Mouse (Mus musculus): ENCODE data around the gene Gys1. TPM values are rescaled to one million over a fixed set of nuclear protein-coding genes. Genes with fewer than 3 reads are reported as not detected.
A peak's percentile ranks its signal among the peaks of the same experiment; 100 is the strongest.
"Not testable (repeated sequence)": the region's sequence is repeated elsewhere in the genome, so short reads cannot be mapped to it uniquely, and the experiment has no call there.

Gys1 gene
- 100 to 1,000 TPM; 106 to 122 (median 112) TPM for total RNA-seq (2022)

DNA sequence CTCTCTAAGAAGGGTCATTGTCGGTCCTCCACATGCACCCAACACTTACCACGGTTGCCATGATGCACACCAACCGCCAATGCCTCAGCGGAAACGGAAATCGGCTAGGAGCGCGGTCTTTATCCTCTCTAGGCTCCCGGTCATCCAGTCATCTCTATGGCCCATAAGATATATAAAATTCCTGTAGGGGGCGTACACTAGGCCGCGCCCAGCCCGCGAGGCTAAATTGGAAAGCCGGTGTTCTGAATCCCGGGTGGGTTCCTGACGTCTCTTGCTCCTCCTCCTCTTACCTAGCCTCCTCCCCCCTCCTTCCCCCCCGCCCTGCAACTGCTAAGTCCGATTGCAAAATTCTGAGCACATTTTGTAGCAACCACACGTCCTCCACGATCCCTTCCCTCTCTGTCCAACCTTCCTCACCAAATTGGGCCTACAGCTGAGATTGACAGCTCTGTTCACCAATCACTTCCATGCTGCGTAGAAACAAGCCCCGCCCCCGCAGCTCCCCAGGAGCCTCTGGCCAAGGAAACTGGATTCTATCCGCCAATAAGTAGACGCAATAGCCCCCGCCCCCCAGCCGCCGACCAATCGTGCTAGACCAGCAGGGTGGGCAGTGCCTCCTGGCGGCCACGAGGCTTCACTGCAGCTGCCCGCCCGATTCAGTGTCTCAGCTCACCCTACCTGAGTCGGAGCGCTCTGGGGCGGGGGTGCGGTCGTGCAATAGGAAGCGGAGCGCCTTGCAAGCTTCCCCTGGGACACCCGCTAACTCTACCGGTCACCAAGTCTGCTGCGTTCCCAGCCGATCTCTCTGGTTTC, at the start of gene Gys1:
Gene Gys1 (plus strand): TSS at position 642 of the 813 bp plus-strand sequence.
- peak; percentile 100 for DNase-seq (ENCODE audit: low spot score)

DNA sequence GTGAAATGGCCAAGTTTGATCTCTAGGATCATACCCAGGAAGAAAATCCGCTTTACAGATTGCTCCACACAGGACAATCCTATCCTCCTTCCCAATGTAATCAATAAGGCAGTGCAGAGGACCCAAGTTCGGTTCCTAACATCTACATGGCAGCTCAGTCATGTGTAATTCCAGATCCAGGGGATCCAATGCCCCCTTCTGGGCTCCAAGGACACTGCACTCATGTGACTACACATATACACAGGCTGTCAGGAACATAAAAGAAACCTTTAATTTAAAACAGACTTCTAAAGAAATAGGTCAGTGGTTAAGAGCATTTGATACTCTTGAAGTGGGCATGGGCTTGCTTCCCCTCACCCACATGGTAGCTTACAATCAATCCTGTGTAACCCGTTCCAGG, 48.6 kb upstream of the Gys1 start:
- no peak for DNase-seq (ENCODE audit: low spot score)

DNA sequence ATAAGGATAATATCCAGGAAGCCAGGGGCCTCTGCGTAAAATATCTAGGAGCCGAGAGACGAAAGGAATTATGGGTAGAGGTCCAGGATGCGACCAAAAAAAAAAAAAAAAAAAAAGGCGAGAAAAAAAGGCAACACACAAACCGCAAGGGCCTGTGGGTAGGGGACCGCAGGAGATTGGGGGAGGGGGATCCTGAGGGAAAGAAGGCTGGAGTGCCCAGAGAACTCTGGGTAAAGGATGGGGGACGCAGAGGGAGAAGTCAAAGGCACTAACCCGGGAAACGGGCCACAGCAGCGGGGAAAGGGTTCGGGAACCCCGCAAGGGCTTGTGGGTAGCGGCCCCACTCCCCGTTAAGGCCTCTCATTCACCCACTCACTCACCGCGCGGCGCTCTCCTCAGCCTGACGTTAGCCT, 39.5 kb upstream of the Gys1 start:
- no peak for DNase-seq (ENCODE audit: low spot score)

DNA sequence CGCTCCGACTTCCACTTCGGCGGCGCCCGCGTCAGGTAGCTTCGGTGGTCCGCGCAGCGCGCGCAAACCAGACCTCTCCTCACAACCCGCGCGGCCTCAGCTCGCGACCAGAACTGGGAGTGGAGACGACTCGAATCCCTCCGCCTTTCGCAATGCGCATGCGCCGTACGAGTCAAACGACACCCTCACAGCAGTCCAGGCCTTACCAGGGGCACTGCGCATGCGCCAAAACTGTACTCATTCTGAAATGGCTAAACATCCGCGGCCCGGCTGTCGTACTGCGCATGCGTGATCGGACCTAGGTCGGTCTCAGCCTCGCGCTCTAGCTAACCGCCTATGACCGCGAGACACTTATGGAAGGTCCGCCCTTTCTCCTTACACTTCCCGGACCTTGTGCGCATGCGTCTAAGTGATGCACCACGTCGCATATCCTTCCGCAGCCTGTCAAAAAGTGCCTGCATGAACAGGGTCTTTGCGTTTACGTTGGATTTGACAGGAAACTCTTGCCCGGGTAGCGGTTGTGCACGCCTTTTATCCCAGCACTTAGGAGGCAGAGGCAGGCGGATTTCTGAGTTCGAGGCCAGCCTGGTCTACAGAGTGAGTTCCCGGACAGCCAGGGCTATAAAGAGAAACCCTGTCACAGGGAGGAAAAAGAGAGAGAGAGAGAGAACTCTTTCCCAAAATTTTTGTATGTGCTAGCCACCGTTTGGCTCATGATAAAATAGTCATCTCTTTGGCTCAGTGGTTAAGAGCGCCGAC, 38.9 kb upstream of the Gys1 start, which contains the start of gene Snrnp70:
Gene Snrnp70 (minus strand): TSS at position 165 of the 759 bp plus-strand sequence.
- DNase-seq (ENCODE audit: low spot score): peak; percentile 100

DNA sequence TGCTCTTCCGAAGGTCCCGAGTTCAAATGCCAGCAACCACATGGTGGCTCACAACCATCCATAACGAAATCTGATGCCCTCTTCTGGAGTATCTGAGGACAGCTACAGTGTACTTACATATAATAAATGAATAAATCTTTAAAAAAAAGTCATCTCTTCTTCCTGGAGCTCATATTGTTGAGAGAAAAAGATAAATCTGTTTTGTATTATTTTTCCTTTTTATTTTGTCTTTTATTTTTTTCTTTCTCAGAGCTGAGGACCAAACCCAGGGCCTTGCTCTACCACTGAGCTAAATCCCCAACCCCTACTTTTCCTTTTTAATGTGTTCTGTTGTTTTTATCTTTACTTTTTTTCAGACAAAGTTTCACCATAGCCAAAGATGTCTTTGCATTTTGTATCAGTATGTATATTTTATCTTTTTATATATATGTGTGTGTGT, 38.3 kb upstream of the Gys1 start:
- not testable (repeated sequence) for DNase-seq (ENCODE audit: low spot score)

DNA sequence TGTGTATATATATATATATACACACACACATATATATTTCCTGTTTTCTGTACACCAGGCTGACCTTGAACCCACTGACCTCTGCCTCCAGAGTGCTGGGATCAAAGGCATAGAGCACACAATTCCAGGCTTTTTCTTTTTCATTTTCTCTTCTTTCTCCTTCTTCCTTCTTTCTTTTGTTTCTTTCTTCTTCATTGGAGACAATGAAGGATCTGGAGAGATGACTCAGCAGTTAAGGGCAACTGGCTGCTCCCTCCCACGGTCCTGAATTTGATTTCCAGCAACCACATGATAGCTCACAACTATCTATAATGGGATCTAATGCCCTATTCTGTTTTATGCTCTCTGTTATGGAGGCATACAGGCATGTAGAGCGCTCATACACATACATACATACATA, 37.9 kb upstream of the Gys1 start:
- DNase-seq (ENCODE audit: low spot score): no peak

DNA sequence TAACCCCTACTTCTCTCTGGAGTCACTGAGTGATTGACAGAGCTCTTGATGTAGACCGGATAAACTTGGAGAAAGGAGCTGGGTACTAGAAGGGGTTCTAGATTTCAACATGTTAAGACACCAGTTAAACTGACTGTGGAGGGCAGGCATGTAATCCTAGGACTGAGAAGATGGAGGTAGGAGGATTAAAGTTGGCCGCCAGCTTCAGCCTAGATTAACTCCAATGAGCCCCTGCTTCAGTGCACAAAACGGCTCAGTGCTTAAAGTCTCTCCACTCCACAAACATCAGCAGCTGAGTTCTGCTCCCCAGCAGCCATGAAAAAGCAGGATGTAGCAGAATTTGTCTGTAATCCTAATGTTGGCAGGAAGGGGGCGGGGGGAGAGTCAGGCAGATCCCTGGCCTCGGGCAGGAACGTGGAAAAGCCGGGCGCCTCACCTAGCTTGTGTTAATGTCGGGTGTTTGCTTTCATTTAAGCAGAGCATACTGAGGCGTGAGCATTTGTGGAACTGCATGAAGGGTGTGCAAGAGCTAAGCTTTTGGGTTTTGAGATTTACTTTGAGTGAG, 33.0 kb upstream of the Gys1 start:
- no peak for DNase-seq (ENCODE audit: low spot score)

DNA sequence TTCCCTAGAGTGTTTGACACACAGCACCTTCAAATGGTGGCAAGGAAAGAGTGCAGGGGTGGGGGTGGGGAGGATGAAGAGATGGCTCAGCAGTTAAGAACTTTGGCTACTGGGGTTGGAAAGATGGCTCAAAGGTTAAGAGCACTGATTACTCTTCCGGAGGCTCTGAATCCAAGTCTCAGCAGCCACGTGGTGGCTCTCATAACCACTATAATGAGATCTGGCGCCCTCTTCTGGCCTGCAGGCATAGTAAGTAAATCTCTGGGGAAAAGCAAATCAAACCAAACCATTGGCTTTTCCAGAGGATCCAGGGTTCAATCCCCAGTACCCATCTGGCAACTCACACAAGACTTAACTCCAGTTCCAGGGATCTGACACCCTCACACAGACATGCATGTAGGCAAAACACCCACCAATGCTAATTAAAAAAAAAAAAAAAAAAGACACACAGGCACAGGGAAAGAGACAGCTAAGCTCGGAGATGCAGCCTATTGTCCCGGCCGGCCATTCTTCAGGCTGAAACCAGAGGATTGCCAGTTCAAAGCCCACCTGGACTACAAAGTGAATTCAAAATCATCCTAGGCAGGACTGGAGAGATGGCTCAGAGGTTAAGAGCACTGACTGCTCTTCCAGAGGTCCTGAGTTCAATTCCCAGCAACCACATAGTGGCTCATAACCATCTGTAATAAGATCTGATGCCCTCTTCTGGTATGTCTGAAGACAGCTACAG, 30.9 kb upstream of the Gys1 start:
- peak; percentile 28 for DNase-seq (ENCODE audit: low spot score)

DNA sequence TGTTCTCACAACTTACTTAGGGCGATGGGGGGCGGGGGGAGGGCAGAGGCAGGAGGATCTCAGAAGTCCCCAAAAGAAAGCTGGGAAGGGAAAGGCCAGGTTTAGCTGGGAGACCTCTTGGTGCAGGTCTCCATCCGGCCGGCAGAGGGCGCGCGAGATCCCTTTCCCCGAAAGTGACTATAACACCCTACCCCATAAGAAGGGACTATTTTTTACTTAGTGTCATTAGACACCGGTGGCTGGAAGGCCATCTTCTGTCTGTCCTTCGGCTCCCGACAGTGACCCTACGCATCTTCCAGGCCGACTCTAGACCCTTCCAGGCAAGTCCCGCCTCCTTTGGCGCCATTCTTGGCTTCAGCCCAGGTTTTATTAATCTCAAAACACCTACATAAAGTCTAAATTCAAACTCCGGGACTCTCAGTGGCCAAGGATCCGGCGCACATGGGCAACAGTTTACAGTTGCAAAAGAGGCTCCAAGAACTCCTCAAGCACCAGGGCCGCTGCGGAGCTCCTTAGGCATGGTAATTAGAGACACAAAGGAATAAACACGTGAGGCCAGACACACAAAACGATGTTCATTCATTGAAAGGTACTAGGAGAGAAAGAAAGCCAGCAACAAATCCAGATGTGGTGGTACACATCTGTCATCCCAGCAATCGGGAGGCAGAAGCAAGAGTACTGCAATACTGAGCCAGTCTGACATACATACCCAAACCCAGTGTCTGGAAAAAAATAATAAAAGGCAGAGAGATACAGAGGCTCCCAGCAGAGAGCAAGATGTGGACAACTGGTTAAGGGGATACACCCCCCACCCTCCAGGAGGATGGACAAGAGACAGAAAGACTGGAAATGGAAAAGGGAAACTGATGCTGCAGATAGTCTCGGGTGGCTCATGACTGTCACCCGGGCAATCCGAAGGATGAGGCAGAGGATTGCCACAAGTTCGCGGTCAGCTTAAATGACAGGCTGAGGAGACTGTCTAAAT, 29.3 kb upstream of the Gys1 start, which contains the start of gene Kcna7:
Gene Kcna7 (plus strand): TSS at position 563 of the 985 bp plus-strand sequence.
- DNase-seq (ENCODE audit: low spot score): peak; percentile 77

DNA sequence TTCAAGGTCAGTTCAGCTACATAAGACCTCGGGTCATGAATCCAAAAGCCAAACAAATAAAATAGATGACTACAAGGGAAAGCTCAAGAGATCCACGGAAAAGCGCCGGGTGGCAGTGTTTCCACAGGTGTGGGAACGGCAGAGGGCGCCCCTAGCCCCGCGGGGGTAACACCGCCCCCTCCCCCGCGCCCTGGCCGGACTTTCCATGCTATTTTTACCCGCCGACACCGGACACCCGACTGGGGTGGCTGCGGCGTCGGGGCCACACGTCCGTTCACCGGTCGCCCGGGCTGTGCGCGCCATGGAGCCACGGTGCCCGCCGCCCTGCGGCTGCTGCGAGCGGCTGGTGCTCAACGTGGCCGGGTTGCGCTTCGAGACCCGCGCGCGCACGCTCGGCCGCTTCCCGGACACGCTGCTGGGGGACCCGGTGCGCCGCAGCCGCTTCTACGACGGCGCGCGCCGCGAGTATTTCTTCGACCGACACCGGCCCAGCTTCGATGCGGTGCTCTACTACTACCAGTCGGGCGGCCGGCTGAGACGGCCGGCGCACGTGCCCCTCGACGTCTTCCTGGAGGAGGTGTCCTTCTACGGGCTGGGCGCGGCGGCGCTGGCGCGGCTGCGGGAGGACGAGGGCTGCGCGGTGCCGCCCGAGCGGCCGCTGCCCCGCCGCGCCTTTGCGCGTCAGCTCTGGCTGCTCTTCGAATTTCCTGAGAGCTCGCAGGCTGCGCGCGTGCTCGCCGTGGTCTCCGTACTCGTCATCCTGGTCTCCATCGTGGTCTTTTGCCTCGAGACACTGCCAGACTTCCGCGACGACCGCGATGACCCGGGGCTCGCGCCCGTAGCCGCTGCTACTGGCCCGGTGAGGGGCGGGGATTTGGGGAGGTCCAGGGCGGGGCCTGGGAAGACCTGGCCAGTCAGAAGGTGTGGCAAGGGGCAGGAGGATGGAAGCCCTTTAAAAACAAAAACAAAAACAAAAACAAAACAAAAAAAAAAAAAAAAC, 28.2 kb upstream of the Gys1 start:
- DNase-seq (ENCODE audit: low spot score): peak; percentile 41

DNA sequence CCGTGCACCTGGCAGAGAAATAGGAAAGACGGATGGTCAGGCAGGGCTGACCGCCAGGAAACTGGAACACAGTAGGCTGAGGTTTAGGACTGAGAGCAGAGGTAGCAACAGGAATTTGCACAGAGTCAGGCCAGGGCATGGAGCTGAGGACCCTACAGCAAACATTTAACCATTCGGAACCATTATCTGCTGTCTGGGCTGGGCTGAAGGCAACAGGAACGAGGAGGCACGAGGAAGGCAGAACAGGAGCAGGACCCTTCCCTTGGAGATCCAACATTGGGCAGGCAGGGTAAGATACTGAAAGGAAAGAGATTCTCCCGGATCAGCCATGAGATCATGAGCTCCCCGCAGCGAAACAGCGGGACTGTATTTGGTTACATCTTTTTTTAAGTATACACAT, 26.8 kb upstream of the Gys1 start:
- no peak for DNase-seq (ENCODE audit: low spot score)

DNA sequence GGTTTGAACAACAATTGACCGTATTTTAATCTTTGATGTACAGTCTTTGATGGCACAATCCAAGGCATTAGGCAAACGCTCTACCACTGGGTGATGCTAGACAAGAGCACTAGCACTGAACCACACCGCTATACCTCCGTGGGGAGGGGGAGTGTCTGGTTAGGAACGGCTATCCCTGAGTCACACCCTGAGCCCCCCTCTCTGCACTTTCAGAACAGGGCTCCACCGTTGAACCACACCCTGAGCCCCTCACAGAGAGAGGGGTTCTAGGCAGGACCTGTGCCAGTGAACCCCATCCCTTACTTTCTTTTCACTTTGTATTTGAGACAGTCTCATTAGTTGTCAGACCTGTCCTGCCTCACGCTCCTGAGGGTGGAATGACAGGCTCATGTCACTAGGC, 26.3 kb upstream of the Gys1 start:
- DNase-seq (ENCODE audit: low spot score): no peak

DNA sequence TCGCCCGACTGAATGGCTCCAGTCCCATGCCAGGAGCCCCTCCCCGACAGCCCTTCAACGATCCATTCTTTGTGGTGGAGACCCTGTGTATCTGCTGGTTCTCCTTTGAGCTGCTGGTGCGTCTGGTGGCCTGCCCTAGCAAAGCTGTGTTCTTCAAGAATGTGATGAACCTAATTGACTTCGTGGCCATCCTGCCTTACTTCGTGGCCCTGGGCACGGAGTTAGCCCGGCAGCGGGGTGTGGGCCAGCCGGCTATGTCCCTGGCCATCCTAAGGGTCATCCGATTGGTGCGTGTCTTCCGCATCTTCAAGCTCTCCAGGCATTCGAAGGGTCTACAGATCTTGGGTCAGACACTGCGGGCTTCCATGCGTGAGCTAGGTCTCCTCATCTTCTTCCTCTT, 25.7 kb upstream of the Gys1 start:
- no peak for DNase-seq (ENCODE audit: low spot score)

DNA sequence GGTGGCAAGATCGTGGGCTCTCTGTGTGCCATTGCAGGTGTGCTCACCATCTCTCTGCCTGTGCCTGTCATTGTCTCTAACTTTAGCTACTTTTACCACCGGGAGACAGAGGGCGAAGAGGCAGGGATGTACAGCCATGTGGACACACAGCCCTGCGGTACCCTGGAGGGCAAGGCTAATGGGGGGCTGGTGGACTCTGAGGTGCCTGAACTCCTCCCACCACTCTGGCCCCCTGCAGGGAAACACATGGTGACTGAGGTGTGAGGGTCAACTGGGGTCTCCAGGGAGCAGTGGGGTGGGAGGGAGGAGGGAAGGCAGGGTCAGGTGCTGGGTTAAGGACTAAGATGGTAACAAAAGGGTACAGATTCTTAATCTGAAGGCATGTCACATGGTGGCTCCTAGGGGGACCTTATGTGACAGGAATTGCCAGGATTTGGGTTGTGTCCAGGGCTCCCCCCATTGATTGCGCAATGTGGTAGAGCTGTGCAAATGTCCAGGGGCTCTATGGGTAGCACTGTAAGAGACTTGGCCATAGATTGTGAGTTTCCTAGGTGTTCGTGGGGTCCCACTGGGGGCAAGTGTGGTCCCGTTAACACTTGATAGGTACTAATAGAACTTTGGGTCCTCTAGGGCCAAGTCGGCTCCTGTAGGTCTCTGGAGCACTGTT, 25.0 kb upstream of the Gys1 start:
- DNase-seq (ENCODE audit: low spot score): no peak

DNA sequence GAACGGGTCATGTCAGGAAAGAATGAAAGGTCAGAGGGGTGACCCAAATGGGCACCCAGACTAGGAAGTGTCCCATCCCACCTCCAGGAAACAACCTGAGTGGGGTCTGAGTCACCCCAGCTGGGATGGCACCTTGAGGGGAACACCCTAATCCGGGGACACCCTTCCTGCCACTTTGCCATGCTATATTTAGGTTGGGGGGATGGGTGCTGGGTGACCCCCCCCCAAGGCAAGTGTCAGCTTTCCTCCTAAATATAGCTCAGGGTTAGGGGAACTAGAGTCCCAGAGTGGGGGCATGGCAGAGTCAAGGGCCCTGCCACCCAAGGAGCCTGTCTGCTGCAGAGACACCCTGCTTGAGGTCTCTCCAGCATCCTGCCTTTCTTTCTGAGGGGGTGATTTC, 22.2 kb upstream of the Gys1 start:
- DNase-seq (ENCODE audit: low spot score): no peak

DNA sequence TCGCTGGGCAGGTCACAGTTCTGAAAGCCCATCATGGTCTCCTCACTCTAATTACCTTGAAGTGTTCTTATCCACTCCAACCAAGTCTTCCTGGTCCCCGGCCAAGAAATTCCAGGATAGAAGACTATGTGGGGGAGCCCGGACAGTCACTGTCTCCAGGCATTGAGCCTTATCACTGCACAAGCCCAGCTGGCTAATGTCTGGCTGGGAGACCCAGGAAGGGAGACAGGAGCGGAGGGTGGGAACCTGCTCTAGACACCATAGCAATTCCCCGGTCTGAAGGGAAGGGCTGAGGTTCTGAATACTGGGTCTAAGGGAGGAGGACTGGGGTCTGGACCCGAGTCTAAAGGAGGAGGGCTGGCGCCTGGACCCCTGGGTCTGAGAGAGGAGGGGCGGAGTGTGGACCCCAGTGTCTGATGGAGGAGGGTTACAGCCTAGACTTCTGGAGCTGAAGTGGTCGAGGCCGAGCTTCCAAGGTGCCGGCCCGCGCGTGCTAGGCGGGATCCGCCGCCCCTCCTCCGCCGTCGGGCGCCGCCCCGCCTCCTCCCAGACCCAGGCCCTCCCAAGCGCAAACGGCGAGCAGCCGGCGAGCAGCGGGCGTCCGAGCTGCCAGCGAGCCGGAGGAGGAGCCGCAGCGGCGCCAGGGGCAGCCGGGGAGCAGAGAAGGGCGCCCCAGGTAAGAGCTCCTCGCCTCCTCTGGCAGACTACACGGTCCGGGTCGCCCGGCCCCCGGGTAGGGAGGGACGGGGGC, 21.4 kb upstream of the Gys1 start, which contains the start of gene Ntf5:
Gene Ntf5 (plus strand): TSS at position 583 of the 751 bp plus-strand sequence.
- no peak for DNase-seq (ENCODE audit: low spot score)

DNA sequence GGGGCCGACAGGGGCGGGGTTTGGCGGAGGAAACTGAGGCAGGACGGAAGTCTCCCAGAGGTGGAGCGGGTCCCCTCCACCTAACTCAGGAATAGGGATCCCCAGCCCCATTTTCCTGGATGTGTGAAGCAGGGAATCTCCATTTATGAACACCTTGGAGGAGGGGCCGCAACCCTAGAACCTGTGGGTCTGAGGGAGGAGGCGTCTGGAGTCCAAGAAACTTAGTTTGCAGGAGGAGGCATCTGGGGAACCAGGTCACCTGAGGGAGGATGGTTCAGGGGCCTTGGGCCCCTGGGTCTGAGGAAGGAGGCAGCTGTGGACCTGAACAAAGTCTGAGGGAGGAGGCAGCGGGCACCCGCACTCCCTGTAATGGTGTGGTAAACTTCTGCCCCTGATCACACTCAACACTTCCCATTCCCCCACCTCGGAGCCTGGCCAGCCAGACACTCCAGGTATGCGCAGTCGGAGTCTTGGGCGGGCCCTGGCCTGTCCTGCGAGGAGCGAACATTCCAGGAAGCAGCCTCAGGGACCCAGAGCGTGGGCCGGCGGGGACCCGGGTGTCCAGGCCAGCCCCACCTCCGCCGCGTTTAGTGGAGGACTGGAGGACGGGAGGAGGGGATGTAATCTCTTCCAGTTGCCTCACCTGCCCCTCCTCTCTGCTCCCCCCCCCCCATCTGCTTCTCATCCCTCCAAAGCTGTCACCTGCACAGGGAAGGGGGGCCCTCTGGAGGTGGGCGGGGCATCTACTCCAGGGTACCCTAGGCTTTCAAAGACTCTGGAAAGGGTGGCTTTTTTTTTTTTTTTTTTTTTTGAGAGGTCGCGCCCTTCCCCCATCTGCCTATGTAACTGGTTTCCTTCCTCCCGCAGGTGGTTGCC, 20.5 kb upstream of the Gys1 start:
- DNase-seq (ENCODE audit: low spot score): no peak

Data from heart, adult 8-10 months (tissue).